Mouse (Mus musculus) limb, embryonic 12.5 days (tissue): ENCODE measurements around the gene Gstt4. TPM values are rescaled to one million over a fixed set of nuclear protein-coding genes. Genes with fewer than 3 reads are reported as not detected.
"Not testable (repeated sequence)": the region's sequence is repeated elsewhere in the genome, so short reads cannot be mapped to it uniquely, and the experiment has no call there.

Experiments used
- ATAC-seq: fragments of 200-750 bp; cut with Nextera tagmentation; 2 replicates; pipeline ENCODE4 v1.8.0; 2017; ENCODE audit warnings: low read depth, moderate TSS enrichment; ENCODE audit not compliant: insufficient number of reproducible peaks, insufficient read depth, low FRiP score, low TSS enrichment
- H3K27ac ChIP-seq: fragments of 300-500 bp; sonication (generic); 2 replicates; pipeline ENCODE4 v1.5.1; 2016; ENCODE audit warnings: mild to moderate bottlenecking, moderate library complexity
- H3K27me3 ChIP-seq: fragments of 300-500 bp; sonication (generic); 2 replicates; pipeline ENCODE4 v1.6.1; 2016; ENCODE audit warnings: mild to moderate bottlenecking, moderate library complexity
- H3K36me3 ChIP-seq: fragments of 300-500 bp; sonication (generic); 2 replicates; pipeline ENCODE4 v1.6.1; 2016; ENCODE audit warnings: mild to moderate bottlenecking, moderate library complexity
- H3K4me1 ChIP-seq: fragments of 300-500 bp; sonication (generic); replicated peaks from 2 replicates; pipeline ENCODE4 v1.6.1; 2016
- H3K4me2 ChIP-seq: fragments of 300-500 bp; sonication (generic); 2 replicates; pipeline ENCODE4 v1.6.1; 2016; ENCODE audit warnings: mild to moderate bottlenecking, moderate library complexity
- H3K4me3 ChIP-seq: fragments of 300-500 bp; sonication (generic); replicated peaks from 2 replicates; pipeline ENCODE4 v1.5.1; 2016; ENCODE audit warnings: mild to moderate bottlenecking
- H3K9ac ChIP-seq: fragments of 300-500 bp; sonication (generic); replicated peaks from 2 replicates; pipeline ENCODE4 v1.6.1; 2016; ENCODE audit warnings: mild to moderate bottlenecking, moderate library complexity
- H3K9me3 ChIP-seq: fragments of 300-500 bp; sonication (generic); 2 replicates; pipeline ENCODE4 v1.6.1; 2016; ENCODE audit warnings: mild to moderate bottlenecking, moderate library complexity
- WGBS: fragments of 180-500 bp; shearing (Covaris S2); methylation state at CpG from one replicate; pipeline ENCODE4 v1.1.7; 2016; 5-methylcytosine and 5-hydroxymethylcytosine counted together
- polyA plus RNA-seq: library from polyadenylated mRNA; unstranded; fragments of >200 nt; fragmentation: Nextera tagmentation; extraction: Ambion mirVana; gene quantifications from 2 replicates; pipeline ENCODE4 v1.2.1, GENCODE M21; 2016

Gene Gstt4
- not detected in 2 replicates for polyA plus RNA-seq

DNA sequence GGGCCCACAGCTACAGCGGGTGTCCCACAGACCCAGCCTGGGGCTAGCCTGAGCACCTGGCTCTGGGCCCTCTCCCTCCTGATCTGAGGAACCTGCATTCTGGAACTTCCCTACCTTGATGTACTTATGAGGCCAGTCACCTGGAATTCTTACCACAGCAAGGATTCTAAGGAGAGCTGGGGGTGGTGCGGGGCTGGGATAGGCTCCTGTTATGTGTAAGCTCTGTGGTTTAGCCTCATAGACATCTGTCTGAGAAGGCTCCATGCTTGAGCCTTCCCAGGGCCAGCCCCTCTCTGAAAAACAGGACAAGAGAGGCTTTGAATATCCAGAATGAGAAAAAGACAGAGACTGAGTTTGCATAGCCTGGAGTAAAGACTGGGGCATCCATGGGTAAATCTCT lies at the start of gene Gstt4:
Gene Gstt4 (minus strand): TSS at position 101 of the 400 bp plus-strand sequence.
- no peak for ATAC-seq
- Histone ChIP-seq H3K4me2 (no peak within 1 kb of the TSS), H3K4me3 (no peak within 1 kb of the TSS), H3K27ac (no peak within 1 kb of the TSS), H3K36me3 (no peaks in the 10 kb centered on the region), H3K4me1 (no peaks in the 10 kb centered on the region), H3K9ac (no peak within 1 kb of the TSS), H3K9me3 (no peaks in the 10 kb centered on the region), H3K27me3 (no peaks in the 10 kb centered on the region)
- 96% methylated on average over 2 of the region's 2 CpGs for WGBS

DNA sequence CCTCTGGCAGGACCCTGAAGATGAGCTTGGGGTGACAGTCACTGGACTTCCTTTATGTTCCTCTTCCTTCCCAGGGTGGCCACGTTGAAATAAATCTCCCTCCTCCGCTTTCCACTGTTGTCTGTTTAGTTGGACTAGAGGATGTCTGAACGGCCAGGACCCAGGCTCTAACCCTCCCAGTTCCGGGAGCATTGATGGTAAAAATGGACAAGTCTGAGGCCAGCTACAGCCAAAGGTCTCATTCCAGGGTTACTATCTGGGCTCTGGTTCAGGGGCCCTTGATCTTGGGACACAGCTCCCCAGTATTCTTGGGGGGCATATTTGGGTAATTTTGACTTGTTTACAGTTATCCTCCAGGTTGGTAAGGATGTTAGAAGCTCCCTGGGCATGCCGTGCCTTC lies 39.2 kb upstream of the Gstt4 start:
- H3K4me2 ChIP-seq: no peak overlapping the region
- 0 out of 2 replicates have a peak, but pooled peaks cover 3% of the 10 kb centered on the region for H3K9me3 ChIP-seq
- no peak overlapping the region for H3K27ac ChIP-seq
- ATAC-seq: no peak
- peaks cover 22% of the 10 kb centered on the region for H3K36me3 ChIP-seq
- peaks cover 27% of the 10 kb centered on the region for H3K4me1 ChIP-seq
- H3K4me3 ChIP-seq: no peak overlapping the region
- no peak overlapping the region for H3K9ac ChIP-seq
- no peaks in the 10 kb centered on the region for H3K27me3 ChIP-seq
- WGBS: 90% methylated on average over 5 of the region's 5 CpGs

DNA sequence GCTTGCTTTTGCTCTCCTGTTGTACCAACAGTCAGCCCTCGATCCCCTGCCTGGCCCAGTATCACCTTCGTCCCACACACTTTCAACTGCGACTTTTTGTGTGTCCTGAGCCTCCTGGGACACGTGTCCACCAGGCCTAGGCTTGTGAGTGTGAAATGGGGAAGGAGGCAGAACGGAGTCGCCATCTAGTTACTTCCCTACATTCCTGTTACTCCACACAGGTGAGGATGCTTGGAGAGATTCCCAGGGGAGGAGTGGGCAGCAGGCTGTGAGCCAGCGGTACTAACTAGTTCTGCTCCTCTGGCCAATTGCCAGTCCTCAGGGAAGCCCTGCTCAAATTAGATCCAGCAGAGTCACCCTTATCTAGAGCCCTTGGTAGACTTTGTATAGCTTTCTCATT lies 38.4 kb upstream of the Gstt4 start:
- no peaks in the 10 kb centered on the region for H3K27me3 ChIP-seq

DNA sequence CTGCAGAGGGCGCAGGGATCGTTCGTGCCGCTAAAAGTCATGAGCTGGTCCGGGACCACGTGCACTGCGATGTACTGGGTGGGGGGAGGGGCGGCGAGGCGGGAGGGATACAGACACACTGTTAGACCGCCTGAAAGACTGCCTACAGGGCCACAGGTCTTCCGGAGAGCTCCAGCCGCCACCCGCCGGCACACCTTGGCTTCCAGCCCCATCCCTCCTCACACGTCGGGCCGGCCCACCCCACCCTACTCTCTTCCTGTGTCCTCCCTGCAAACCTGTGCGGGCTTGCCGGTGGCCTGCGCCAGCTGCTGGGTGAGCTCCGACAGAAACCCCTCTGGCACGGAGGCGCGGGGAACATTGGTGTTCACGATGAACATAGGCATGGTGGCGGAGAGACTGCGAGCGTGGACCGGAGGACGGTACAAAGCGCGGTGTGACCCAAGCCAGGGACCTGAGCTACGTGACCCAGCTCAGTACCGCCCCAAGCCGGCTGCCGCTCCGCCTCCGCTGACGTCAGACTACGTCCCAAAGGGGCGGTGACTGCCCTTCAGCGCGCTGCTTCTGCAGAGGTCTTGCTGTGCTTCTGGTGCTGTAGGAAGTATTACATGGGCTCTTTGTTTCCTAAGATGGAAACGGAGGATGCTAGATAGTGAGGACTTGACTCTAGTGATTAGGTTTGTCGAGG lies 37.6 kb upstream of the Gstt4 start, which contains the start of gene Mif:
Gene Mif (minus strand): TSS at position 455 of the 685 bp plus-strand sequence.
- peaks cover 27% of the 10 kb centered on the region for H3K4me1 ChIP-seq
- H3K4me3 ChIP-seq: peak within 1 kb of the TSS; percentile 72
- H3K9me3 ChIP-seq, H3K27me3 ChIP-seq: not testable (repeated sequence)
- peak within 1 kb of the TSS; percentile 81 for H3K4me2 ChIP-seq
- peak within 1 kb of the TSS; percentile 97 for H3K27ac ChIP-seq
- WGBS: under 1% methylated on average over 45 of the region's 46 CpGs
- peaks cover 24% of the 10 kb centered on the region for H3K36me3 ChIP-seq
- ATAC-seq: peak; percentile 94
- peak within 1 kb of the TSS; percentile 91 for H3K9ac ChIP-seq

More for the DNA sequence above, 38.4 kb upstream of the Gstt4 start:
- 32% methylated on average over 7 of the region's 7 CpGs for WGBS
- H3K36me3 ChIP-seq: peaks cover 24% of the 10 kb centered on the region
- peak overlapping the region; percentile 81 for H3K4me2 ChIP-seq
- no peak overlapping the region for H3K9ac ChIP-seq
- peak overlapping the region; percentile 97 for H3K27ac ChIP-seq
- no peak for ATAC-seq
- 0 out of 2 replicates have a peak, but pooled peaks cover 3% of the 10 kb centered on the region for H3K9me3 ChIP-seq
- H3K4me3 ChIP-seq: peak overlapping the region; percentile 72; the same call in 1 of the 2 replicates
- H3K4me1 ChIP-seq: peaks cover 27% of the 10 kb centered on the region

DNA sequence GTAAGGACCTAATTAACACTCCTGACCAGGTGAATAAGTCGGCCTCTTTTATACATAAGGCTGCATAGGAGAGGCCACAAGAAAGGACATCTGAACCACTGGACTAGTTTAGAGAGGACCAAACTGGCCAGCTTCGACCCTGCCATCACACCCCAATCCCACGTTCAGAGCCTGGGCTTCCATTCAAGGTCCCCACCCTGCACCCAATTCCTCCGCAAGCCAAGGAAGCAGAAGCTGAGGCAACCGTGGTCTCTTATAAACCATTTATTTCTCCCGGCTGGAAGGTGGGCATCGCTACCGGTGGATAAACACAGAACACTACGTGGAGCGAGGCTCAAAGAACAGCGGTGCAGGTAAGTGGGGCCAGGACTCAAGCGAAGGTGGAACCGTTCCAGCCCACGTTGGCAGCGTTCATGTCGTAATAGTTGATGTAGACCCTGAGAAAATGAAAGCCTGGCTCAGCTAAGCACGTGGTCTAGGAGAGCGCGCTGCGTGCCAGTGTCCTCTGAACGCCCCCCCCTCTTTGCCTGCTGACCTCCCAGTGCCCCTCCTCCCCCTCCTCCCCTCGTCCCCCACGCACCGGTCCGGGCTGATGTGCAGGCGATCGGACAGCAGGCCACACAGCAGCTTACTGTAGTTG lies 36.9 kb upstream of the Gstt4 start:
- Histone ChIP-seq H3K4me3 (peak overlapping the region; percentile 72), H3K4me1 (peaks cover 27% of the 10 kb centered on the region), H3K4me2 (peak overlapping the region; percentile 81), H3K36me3 (peaks cover 24% of the 10 kb centered on the region), H3K9ac (peak overlapping the region; percentile 91), H3K27ac (peak overlapping the region; percentile 97), H3K27me3 (no peaks in the 10 kb centered on the region), H3K9me3 (0 out of 2 replicates have a peak, but pooled peaks cover 3% of the 10 kb centered on the region)
- peak; percentile 52 for ATAC-seq
- under 1% methylated on average over 27 of the region's 27 CpGs for WGBS

DNA sequence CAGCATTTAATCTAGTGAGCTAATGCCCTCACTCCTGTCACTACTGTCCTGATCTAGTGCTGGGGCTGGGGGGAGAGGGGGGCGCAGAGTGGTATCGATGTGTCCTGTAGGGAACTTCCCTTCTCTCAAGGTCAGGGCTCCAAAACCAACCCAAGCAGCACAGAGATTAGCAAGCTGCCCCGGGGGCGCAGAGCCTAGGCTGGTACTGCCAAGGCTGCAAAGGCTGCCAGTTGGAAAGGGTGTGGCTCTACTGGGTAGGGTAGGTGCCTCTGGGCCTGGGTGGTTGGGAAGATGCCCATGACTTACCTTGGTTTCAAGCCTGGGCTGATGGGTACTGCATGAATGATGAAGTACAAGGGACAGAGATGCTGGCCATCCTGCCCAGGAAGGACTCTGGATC lies 35.3 kb upstream of the Gstt4 start:
- Histone ChIP-seq H3K27me3 (no peaks in the 10 kb centered on the region), H3K27ac (0 out of 2 replicates have a peak overlapping the region, but pooled peaks have one; percentile 12), H3K4me2 (no peak overlapping the region), H3K9ac (no peak overlapping the region), H3K36me3 (peaks cover 24% of the 10 kb centered on the region), H3K9me3 (0 out of 2 replicates have a peak, but pooled peaks cover 3% of the 10 kb centered on the region), H3K4me1 (peaks cover 27% of the 10 kb centered on the region), H3K4me3 (no peak overlapping the region)
- no peak for ATAC-seq
- WGBS: 98% methylated on average over 4 of the region's 4 CpGs

DNA sequence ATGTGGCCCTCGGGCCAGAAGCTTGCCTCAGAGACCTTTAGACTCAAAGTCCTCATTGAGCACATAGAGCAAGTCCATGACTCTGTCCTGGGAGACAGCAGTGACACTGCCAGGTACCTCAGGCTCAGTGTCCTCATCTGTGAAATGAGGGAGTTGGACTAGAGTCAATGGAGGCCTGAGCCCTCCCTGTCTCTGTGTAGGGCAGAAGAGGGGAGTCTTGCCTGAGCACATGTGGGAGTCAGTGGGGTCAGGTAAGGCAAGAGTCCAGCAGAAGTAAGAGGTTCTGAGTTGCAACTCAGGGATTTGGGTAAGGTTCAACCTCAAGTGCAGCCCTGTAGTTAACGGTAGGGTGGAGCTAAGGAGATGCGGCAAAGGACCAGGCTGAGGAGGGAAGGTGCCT lies 34.6 kb upstream of the Gstt4 start:
- WGBS: 85% methylated on average over 3 of the region's 3 CpGs
- no peak overlapping the region for H3K4me3 ChIP-seq
- ATAC-seq: no peak
- H3K36me3 ChIP-seq: peaks cover 24% of the 10 kb centered on the region
- peaks cover 29% of the 10 kb centered on the region for H3K4me1 ChIP-seq
- no peaks in the 10 kb centered on the region for H3K27me3 ChIP-seq
- H3K4me2 ChIP-seq: no peak overlapping the region
- no peak overlapping the region for H3K9ac ChIP-seq
- H3K9me3 ChIP-seq: 0 out of 2 replicates have a peak, but pooled peaks cover under 1% of the 10 kb centered on the region
- no peak overlapping the region for H3K27ac ChIP-seq

DNA sequence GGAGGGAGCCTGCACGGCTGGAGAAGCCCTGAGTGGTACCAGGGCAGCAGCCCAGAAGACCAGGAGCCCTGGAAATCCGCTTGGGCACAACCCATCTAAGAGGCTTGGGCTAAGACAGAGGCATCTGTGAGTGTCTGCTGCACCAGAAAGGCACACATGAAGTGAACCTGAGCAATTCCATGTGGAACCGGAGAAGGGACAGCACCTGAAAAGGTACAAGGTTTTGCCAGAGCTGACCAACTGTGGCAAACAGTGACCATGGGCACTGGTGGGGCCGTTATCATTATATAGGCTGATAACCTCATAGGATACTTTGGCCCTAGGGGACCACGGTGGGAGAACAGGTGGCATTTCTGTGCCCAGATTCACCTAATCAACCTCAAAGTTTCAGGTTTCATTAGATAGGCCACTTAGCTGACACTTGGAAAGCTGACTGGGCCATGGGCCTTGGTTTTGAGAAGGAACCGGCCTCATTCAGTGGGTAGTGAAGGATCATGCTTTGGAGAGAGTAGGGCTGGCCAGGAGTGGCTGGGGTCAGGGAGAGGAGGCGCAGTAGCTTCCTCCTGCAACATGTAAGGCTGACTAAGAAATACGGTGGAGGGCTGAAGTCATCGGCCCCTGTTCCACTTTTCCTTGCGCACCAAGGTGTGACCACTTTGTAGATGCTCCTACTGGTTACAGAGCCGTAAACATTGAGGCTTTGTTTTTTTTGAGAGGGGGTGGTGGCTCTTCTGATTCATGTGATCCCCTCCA lies 34.0 kb upstream of the Gstt4 start:
- no peak overlapping the region for H3K4me2 ChIP-seq
- WGBS: 76% methylated on average over 11 of the region's 11 CpGs
- peaks cover 24% of the 10 kb centered on the region for H3K36me3 ChIP-seq
- no peak overlapping the region for H3K27ac ChIP-seq
- ATAC-seq: no peak
- H3K9ac ChIP-seq: no peak overlapping the region
- H3K9me3 ChIP-seq: no peaks in the 10 kb centered on the region
- peaks cover 34% of the 10 kb centered on the region for H3K4me1 ChIP-seq
- H3K27me3 ChIP-seq: no peaks in the 10 kb centered on the region
- H3K4me3 ChIP-seq: no peak overlapping the region

DNA sequence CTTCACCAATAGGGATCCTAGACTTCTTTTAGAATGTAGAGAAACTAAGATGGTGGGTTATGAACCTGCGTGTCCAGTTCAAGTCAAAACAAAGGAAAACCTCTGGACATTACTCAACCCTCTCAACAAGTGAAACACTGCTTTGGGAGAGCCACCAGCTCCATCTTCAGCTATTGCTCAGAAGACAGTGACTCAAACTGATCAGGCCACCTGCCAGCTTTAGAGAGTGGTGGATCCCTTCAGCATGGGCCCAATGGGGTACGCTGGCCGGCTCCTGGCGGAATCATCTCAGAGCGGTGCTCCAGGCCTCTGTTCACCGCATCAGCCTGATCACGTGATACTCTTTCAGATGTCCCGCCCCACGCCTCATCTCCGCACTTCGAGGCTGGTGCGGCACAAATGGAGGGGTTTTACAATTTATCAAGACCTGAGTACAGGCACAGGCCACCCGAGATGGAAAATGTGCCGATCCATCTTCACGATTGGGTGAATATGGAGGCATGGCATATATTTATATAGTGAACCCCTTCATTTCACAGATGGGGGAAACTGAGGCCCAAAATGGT lies 33.2 kb upstream of the Gstt4 start:
- H3K36me3 ChIP-seq: peaks cover 24% of the 10 kb centered on the region
- WGBS: 90% methylated on average over 15 of the region's 15 CpGs

DNA sequence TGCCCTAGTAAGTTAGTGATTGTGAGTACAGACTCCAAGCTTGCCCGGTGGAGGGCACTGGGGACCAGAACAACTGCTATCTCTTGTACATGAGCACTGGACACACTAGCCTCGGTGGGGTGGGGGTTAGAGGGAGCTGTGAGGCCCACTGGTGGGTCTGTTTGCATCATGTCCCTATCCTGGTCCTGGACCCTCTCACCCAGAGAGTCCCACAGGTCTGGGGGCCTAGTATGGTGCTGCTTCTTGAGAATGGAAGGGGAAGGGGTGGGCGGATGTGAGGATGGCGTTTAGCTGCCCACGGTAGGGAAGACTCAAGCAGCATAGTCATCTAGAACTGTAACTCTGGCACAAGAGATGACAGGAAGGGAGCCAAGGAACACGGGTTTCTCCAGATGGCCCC lies 32.4 kb upstream of the Gstt4 start:
- no peak overlapping the region for H3K4me3 ChIP-seq
- H3K27ac ChIP-seq: no peak overlapping the region
- peaks cover 31% of the 10 kb centered on the region for H3K4me1 ChIP-seq
- ATAC-seq: no peak
- H3K9ac ChIP-seq: no peak overlapping the region
- H3K36me3 ChIP-seq: peaks cover 24% of the 10 kb centered on the region
- no peak overlapping the region for H3K4me2 ChIP-seq
- WGBS: 84% methylated on average over 6 of the region's 6 CpGs
- no peaks in the 10 kb centered on the region for H3K9me3 ChIP-seq
- no peaks in the 10 kb centered on the region for H3K27me3 ChIP-seq

More for the DNA sequence above, 33.2 kb upstream of the Gstt4 start:
- no peak overlapping the region for H3K9ac ChIP-seq
- no peaks in the 10 kb centered on the region for H3K27me3 ChIP-seq
- no peak overlapping the region for H3K4me3 ChIP-seq
- no peaks in the 10 kb centered on the region for H3K9me3 ChIP-seq
- H3K4me2 ChIP-seq: no peak overlapping the region
- ATAC-seq: no peak
- no peak overlapping the region for H3K27ac ChIP-seq
- H3K4me1 ChIP-seq: peaks cover 32% of the 10 kb centered on the region

DNA sequence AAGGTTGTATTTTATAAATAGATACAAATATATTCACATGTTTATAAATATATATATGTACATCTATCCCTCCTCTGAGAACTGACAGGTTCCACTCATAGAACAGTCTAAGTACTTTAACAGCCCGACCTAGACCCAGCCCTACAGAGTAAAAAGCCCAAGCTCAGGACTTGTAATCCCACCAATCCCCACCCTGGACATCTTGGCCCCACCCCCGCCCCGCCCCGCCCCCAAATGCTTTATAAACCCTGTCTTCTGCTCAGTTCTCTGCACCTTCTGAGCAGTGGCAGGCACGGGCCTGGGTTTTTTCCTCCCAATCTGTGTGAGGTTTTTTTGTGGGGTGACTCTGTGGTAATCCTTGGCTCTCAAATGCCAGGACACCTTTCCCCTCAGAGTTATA lies 31.8 kb upstream of the Gstt4 start:
- H3K27me3 ChIP-seq: no peaks in the 10 kb centered on the region
- H3K4me1 ChIP-seq: peaks cover 29% of the 10 kb centered on the region
- peaks cover 24% of the 10 kb centered on the region for H3K36me3 ChIP-seq
- no peak overlapping the region for H3K4me2 ChIP-seq
- H3K9ac ChIP-seq: no peak overlapping the region
- 40% methylated on average over 5 of the region's 5 CpGs for WGBS
- H3K9me3 ChIP-seq: no peaks in the 10 kb centered on the region
- no peak for ATAC-seq
- H3K27ac ChIP-seq: no peak overlapping the region
- H3K4me3 ChIP-seq: no peak overlapping the region
